Mouse (Mus musculus) layer of hippocampus, adult 9-11 months (tissue): ENCODE measurements around the gene Kcnb1.

Experiments
- DNase-seq: peaks from one replicate; pipeline ENCODE4 v3.0.0; 2022

Gene Kcnb1

DNA sequence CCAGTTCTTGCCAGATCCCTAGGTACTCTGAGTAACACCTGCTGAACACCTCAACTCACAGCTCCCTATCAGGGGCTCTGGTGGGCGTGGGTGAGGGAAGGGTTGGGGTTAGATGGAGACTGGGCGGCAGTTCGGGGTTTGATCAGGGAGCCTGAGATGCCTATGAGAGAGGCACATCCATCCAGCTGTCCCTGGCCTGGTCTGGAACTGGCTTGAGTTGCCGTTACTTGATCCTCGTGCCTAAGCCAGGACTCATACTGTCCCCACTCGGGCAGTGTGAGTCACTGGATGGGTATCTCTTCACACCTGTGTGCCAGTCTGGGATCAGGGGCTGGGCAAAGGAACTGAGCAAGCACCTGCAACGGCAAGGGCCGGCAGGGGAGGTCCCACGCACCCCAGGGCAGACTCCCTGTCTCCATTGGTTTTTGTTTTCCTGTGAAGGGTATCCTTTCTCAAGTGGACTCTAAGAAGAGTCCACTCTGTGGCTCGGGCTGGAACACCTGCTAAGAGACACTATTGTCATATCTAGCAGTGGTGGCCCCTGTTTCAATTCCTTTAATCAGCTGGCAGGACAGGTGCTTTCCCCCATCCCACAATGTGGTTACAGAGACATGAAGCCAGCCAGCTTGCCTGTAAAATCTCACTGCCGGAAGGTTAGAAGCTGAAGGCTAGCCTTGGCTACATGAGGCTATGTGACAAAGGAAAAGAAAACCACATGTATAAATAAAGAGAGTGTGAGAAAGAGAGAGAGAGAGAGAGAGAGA lies 112.6 kb downstream of the Kcnb1 start:
- no peak for DNase-seq

DNA sequence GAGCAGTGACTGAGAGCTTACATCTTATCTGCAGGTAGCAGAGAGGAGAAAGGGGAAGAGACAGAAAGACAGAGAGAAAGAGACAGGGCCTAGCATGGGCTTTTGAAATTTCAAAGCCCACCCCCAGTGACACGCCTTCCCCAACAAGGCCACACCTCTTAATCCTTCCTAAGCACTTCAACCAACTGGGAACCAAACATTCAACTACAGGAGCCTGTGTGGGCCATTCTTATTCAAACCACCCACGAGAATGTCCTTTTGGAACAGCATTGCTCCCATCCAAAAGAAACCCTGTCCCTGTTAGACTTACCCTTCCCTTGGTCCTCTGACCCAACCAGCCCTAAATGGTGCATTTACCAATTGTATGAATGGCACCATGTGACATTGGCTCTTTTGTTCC lies 113.2 kb downstream of the Kcnb1 start:
- DNase-seq: no peak

GRCm38 (mm10) chr2:167076352-167076751 lies 113.6 kb downstream of the Kcnb1 start:
- DNase-seq: no peak

DNA sequence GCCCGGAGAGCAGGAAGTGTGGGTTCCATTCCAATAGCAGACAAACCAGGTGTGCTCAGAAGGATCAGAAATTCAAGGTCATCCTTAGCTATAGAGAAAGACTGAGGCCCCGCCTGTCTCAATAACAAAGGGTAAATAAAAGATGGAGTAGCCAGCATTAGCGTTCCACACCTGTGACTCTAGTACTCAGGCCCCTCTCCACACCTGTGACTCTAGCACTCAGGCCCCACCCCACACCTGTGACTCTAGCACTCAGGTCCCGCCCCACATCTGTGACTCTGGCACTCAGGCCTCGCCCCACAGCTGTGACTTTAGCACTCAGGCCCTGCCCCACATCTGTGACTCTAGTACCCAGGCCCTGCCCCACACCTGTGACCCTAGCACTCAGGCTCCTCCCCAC lies 115.4 kb downstream of the Kcnb1 start:
- DNase-seq: no peak

DNA sequence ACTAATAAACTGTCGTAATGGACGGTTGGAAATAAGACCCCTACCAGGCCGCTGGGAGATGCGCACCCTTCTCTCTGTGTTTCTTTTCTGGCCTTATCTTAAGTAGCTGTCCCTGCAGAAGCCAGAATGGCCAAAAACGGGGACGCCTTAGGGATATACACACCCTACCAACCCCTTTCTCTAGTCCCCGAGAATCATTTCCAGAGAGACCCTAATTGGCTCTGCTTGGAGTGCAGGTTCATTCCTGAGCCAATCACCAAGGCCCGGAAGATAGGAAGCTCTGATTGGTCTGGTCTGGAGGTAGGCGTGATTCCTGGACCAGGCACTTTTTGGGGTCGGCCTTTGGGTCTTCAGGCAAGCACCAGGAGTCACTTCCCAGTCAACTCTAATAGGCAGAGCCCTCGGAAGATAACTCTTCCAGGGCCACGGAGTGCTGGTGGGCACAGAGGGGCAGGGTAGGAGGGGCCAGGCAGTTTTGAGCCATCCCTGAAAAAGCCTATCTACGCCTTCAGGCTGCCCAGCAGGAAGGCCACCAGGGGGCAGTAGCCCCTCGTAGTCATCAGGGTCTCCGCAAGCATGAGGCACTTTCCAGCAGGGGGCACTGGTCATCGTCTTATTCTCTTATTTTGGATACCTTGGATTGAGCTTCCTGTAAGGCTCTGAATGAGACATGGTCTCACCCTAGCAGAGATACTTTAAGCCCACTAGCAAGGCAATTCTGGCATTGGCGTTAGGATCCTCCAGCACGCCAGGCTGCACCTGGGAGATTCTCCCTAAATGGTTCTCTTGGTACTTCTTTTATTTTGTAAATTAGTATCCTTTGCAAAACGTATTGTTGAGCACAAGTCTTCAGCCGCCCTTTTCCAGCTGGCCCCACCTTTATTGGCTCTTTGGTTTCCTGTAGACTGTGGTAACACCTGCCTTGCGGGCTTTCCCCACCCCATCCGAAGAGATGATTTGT lies 118.0 kb downstream of the Kcnb1 start:
- DNase-seq: peak; percentile 95

DNA sequence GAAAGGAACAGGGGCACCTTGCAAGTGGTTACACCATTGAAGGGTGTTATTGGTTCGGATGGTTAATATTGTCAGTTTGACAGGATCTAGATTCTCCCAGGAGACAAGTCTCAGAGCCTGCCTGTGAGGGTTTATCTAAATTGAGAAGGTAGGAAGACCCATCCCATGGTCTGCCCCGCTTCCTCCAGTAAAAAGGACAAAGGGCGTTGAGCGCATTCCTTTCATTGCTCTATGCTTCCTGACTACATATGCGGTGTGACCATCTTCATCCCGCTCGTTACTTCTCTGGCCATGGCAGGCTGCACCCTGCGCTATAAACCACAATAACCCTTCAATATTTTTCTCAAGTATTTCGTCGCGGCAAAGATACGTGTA lies 118.7 kb downstream of the Kcnb1 start:
- DNase-seq: no peak

- no peak for DNase-seq
Measured at GRCm38 (mm10) chr2:167070341-167070740, 119.6 kb downstream of the Kcnb1 start.

DNA sequence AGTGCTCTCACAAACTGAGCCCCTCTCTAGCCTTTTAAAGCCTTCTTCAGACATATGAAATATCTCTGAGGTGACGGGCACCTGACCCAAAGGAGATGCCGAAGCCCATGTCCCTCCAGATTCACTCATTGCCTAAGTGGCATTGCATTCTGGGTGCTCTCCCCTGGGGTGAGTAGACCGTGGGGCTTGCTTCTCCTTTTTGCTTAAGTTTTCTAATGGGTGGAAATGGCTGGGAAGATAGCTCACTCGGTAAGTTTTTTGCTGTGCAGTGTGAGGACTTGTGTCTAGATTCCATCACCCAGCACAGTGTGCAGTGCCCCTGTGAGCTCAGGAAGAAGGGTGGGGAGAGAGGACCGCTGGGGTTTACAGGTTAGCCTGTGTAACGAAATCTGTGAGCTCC lies 122.4 kb downstream of the Kcnb1 start:
- no peak for DNase-seq

- DNase-seq: no peak
Measured at GRCm38 (mm10) chr2:167066528-167067516, 123.1 kb downstream of the Kcnb1 start.

GRCm38 (mm10) chr2:167066031-167066430 lies 123.9 kb downstream of the Kcnb1 start:
- DNase-seq: no peak

- DNase-seq: no peak
Measured at GRCm38 (mm10) chr2:167064601-167065295, 125.2 kb downstream of the Kcnb1 start.

GRCm38 (mm10) chr2:167063906-167064496 lies 126.0 kb downstream of the Kcnb1 start:
- no peak for DNase-seq

GRCm38 (mm10) chr2:167062965-167063880 lies 126.7 kb downstream of the Kcnb1 start, which contains the start of gene Znfx1:
Znfx1 (minus strand) TSS chr2:167063015.
- DNase-seq: peak; percentile 96

DNA sequence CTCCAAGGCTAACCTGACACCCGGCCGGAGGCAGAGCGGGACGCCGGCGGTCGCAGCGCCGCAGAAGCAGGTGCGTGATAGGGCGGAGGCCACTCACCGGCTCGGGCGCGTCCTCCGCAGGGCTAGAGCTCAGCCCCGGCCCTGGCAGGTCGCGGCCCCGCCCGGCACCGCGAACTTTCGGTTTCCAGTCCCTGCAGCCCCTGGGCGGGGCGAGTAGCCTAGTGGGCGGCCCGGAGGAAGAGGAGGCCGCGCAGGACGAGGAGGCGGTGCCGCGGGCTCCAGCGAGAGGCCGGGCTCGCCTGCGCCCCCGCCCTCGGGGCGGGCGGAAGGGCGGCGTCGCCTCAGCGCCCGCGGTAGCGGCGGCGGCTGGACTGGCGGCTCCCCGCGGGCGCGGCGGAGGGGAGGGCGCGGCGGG lies 127.5 kb downstream of the Kcnb1 start:
- DNase-seq: peak; percentile 93

- DNase-seq: no peak
Measured at GRCm38 (mm10) chr2:167061381-167062034, 128.4 kb downstream of the Kcnb1 start.

GRCm38 (mm10) chr2:167060761-167061160 lies 129.2 kb downstream of the Kcnb1 start:
- DNase-seq: no peak

- DNase-seq: peak; percentile 55
Measured at GRCm38 (mm10) chr2:167060360-167060759, 129.6 kb downstream of the Kcnb1 start.

- no peak for DNase-seq
Measured at GRCm38 (mm10) chr2:167059960-167060359, 130.0 kb downstream of the Kcnb1 start.

- no peak for DNase-seq
Measured at GRCm38 (mm10) chr2:167059536-167059935, 130.4 kb downstream of the Kcnb1 start.
